Mouse (Mus musculus) cerebellum, adult 11-12 months (tissue): ENCODE results near the gene Nab2.

Experiments
- DNase-seq: peaks from one replicate; pipeline ENCODE4 v3.0.0; 2022

Nab2 gene

DNA sequence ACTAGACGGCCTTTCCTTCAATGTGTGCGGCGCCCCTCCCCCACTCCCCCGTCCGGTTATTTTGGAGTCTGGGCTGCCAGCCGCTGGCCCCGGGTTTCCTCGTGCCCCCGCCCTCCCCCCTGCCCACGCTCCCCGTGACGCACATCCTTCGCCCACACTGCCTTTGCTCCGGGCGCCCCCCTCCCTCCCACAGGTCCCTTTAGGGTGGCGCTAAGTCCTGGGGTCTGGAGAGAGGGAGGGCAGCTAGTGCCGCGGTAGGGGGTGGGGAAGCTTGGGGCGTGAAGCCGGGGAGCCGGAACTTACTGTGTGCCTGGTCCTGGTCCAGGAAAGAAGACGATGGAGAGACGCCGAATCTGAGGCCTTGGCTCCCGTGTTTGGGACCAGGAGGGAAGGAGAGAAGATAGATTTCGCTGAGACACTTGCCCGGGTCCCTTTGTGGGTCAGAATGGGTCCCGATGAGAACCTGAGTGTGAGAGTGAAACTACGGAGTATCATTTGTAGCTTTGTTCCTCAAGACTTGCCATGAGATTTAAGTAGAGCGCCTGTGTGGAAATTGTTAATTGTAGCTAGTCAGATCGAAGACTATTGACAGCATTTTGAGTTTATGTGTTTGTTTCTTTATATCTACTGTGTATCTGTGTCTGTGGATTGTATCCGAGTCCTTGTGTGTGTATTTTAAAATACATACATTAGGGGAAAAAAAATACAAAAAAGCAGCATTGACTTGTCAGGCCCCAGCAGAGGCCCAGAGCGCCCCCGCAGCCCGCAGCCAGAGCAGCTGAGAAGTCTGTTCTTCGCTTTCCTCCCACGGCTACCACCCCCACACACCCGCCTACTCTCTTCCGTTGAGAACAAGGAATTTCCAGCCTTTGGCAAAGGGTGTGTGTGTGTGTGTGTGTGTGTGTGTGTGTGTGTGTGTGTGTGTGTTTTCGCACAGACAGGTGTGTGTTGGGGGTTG, at the start of gene Nab2:
Gene Nab2, minus strand, starts transcription at position 476 of the 958 bp plus-strand sequence.
- DNase-seq, result peak; percentile 79

DNA sequence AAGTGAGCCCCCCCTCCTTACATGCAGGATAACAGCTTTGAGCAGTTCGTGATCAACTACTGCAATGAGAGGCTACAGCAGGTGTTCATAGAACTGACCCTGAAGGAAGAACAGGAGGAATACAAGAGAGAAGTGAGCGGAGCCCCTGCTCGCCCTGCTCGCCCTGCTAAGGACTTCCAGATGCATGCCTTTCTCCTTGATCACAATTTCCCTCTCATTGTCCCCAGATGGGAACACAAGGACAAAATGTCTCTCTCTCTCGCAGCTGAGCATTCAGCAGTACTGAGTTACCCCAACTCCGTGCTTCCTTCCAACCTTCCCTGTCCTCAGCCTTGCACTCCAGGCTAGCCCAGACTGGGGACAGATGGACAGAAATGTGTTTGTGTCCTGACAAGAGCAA, 44.4 kb upstream of the Nab2 start:
- DNase-seq, result no peak

GRCm38 (mm10) chr10:127710331-127710730, 42.0 kb upstream of the Nab2 start:
- DNase-seq, result no peak

DNA sequence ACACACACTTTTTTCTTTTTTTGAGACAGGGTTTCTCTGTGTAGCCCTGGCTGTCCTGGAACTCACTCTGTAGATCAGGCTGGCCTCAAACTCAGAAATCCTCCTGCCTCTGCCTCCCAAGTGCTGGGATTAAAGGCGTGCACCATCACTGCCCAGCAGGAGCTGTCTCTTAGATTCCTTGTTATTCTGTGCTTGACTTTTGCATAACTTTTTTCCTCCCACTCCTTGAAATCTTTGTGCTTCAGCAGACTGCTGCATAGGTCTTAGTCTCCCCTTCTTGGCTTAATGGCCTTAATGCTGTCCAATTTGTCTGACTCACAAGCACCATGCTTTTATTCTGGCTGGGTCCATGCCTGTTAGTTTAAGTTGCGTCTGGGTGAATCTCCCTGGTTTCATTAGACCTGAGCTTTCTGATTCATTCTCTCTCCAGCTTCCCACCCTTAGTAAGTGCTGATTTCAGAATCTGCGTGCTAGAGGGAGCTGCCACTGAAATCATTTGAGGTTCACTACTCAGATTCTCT, 40.5 kb upstream of the Nab2 start:
- no peak for DNase-seq

- DNase-seq, result no peak
Measured at GRCm38 (mm10) chr10:127707721-127708120, 39.4 kb upstream of the Nab2 start.

DNA sequence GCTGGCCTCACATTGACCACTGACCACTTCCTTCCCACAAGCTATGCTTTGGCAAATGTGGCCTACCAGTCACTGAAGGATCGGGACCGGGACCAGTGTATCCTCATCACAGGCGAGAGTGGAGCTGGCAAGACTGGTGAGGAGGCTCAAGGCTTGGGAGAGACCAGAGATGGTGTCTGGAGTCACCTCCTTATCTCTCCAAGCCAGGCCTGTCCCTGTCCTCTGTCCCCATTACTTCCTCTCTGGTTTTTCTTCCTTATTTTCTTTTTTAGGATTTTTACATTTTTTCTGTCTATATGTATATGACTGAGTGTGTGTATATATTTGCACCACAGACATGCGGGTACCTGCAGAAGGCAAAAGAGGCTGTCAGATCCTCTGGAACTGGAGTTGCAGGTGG, 37.4 kb upstream of the Nab2 start:
- no peak for DNase-seq

GRCm38 (mm10) chr10:127704766-127705220, 36.4 kb upstream of the Nab2 start, which contains the start of gene Myo1a:
Gene Myo1a, plus strand, starts transcription at chr10:127705170.
- DNase-seq, result no peak

GRCm38 (mm10) chr10:127704293-127704692, 35.9 kb upstream of the Nab2 start:
- DNase-seq, result no peak

DNA sequence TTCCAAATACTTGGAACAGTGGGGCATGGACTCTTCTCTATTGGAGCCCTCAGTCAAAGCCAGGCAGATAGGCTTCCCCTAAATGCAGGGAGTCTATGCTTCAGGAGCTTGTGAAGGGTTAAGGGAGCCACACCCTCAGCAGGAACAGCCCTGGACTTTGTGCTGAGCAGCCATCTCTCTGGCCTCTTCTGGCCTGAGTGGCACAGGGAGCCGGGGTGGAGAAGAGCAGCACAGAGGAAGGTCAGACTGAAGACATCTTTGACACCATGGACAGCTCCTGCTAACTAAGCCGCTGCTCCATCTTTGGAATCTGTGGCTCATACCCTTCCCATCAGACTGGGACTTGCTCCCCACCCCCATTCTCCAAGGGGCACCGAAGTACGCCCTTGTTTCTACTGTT, 34.9 kb upstream of the Nab2 start:
- no peak for DNase-seq

- DNase-seq, result no peak
Measured at GRCm38 (mm10) chr10:127698966-127699365, 30.6 kb upstream of the Nab2 start.

DNA sequence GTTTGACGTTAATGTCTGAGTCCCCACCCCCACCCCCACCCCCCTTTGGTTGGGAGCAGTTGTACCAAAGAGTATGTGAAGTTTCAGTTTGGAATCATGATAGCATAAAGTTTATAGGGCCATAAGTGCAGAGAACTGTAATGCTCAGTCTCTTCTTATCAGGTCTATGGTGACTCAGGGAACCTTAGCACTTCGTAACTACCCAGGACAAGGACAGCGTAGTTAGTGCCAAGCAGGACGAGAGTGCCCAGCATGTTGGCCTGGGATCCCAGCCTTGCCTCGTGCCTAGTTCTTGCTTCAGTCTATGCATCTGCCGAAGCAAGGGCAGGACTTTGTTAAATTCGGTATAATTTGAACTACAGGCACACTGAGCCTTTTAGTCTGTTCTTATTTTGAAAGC, 27.4 kb upstream of the Nab2 start:
- DNase-seq, result no peak

GRCm38 (mm10) chr10:127694636-127695035, 26.3 kb upstream of the Nab2 start:
- DNase-seq, result no peak

- no peak for DNase-seq
Measured at GRCm38 (mm10) chr10:127691053-127691452, 22.7 kb upstream of the Nab2 start.

DNA sequence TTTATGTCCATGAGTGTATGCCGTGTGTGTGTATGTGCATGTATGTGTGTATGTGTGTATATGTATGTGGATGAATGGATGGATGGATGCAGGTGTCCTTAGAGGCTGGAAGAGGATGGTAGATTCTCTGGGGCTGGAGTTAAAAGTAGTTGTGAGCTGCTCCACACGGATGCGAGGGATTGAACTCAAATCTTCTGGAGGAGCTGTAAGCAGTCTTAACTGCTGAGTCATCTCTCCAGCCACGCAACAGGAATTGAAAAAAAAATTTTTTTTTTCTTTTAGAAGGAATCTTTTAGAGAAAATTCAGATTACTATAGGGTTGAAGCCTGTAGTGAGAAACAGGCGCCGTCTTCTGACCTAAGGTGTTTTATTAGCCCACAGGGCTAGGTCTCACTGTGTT, 14.5 kb upstream of the Nab2 start:
- DNase-seq, result no peak

DNA sequence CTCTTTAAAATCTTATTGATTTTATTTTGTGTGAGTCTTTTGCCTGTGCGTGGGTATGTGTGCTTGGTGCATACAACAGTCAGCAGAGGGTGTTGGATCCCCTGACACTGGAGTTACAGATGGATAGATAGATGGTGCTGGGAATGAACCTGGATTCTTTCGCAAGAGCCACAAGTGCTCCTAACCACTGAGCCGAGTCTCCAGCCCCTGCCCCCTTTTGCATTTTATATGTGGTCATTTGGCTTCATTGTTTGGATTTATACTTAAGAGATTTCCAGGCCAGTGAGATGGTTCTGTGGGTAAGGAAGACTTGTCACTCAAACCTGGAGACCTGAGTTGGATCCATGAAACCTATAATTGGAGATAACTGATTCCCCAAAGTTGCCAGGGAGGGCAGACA, 11.5 kb upstream of the Nab2 start:
- no peak for DNase-seq

GRCm38 (mm10) chr10:127679208-127679607, 10.8 kb upstream of the Nab2 start:
- DNase-seq, result peak; percentile 18

DNA sequence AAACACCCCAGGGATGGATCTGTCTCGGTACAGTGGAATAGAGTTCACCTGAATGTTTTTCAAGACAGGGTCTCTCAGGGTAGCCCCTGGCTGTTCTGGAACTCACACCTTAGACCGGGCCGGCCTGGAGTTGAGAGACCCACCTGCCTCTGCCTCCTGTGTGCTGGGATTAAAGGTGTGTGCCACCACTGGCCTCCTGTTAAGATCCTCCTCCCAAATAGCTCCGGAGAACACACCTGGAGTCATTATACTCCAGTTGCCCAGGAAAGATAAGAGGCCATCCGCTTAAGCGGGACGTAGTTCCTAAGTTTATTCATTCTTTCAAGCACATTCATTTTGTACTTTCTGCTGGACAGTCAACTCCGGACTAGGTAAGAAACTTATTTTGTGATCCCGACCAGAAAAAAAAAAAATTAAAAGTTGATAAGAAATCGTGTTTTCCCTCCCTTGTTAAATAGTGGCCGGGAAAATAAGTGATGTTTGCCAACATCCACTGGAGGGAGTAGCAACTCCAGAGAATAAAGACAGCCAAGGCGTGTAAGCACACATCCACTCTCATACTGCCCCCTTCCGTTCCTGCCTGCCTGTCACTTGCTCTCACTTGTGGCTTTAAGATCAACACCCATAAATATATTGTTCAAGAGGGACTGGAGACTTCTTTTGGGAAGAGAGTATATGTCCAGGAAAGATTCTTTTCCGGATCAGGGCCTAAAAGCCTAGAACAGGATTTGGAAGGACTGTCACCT, 9.4 kb upstream of the Nab2 start:
- peak; percentile 66 for DNase-seq

DNA sequence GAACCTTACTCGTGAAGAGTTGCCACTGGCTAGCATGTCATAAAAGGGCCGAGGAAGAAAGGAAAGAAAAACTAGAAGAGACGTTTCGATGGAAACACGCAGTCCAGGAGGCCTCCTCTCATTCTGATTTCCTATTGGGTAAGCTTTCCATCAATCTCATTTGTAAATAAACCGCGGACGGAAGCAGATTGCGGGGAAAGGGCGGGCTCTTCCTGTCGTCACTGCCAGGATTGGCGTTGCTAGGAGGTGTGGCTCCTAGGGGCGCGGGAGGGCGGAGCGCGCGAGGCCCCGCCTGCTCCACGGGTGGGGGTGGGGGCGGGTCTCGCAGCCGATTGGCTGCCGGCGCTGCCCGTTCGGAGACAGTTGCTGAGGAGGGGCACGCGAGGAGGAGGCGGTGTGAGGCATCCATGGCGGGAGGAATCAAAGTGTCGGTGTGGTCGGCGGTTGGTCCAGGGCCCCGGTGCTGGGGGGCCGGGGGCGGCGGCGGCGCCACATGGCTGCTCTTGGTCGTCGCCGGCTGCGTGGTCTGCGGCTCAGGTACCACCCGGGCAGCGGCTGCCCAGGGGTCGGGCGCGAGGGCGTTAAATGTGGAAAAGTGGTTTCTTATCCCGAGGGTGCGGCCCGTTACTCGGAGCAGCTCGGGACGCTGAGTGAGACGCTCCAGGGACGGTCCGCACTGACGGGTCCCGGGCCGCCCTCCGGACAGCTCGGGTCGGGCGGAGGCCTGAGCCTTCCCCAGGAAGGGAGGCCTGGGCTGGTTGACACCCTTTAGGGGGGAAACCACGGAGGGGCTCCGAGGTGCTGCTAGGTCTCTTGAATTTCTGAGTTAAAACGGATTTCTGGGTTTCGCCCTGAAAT, 8.6 kb upstream of the Nab2 start:
- peak; percentile 94 for DNase-seq

DNA sequence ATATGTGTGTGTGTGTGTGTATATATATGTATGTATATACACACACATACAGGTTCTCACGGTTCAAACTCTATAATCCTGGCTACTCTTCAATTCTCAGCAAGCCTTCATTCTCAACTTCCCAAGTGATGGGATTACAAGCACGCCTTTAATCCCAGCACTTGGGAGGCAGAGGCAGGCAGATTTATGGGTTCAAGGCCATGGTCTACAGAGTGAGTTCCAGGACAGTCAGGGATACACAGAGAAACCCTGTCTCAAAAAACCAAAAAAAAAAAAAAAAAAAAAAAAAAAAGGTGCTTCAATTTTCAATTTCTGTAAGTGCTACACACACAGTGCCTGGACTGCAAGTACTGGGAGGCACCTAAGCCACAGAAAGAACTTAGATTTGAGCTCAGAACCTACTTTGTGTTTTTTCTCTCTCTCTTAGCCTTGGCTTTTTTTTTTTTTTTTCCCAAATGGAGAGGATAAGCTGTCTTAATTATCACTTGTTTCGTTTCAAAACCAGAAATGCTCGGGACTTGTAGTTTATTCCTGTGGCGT, 7.6 kb upstream of the Nab2 start:
- DNase-seq, result peak; percentile 35

DNA sequence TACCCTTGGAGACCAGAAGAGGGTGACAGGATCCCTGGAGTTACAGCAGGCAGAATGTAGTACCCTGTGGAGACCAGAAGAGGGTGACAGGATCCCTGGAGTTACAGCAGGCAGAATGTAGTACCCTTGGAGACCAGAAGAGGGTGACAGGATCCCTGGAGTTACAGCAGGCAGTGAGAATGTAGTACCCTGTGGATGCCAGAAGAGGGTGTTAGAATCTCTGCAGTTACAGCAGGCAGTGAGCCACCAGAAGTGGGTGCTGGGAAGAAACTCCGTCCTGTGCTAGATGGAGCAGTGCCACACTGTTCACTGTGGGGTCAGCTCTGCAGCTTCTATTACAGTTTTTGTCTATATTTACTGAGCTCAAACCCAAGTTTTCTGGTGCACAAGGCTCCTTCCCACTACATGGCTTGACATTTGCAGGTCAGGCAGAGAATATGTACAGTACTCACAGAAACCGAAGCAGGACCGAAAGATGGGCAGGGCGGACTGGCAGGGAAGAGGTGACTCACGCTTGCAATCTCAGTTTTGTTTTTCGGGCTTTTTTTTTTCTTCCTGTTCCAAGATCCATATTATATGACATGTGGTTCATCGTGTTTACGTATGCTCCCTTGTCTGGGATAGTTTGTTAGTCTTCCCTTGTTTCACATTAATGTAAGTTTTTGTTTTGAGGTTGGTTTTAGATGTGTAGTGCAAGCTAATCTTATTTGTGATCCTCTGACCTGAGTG, 6.6 kb upstream of the Nab2 start:
- DNase-seq, result peak; percentile 90

GRCm38 (mm10) chr10:127674046-127674655, 5.8 kb upstream of the Nab2 start:
- peak; percentile 48 for DNase-seq
